Mouse (Mus musculus) duodenum, adult 2 months (tissue): ENCODE measurements around the gene Prl2b1. TPM values are rescaled to one million over a fixed set of nuclear protein-coding genes. Genes with fewer than 3 reads are reported as not detected.

Experiments
- polyA plus RNA-seq: library from polyadenylated mRNA; depleted of rRNA; stranded (reverse); fragments of >200 nt; gene quantifications from 2 replicates; pipeline ENCODE4 v1.2.3, GENCODE M21; 2012; ENCODE audit warnings: low replicate concordance; rRNA removed

Gene Prl2b1
- polyA plus RNA-seq, result not detected in 2 replicates

DNA sequence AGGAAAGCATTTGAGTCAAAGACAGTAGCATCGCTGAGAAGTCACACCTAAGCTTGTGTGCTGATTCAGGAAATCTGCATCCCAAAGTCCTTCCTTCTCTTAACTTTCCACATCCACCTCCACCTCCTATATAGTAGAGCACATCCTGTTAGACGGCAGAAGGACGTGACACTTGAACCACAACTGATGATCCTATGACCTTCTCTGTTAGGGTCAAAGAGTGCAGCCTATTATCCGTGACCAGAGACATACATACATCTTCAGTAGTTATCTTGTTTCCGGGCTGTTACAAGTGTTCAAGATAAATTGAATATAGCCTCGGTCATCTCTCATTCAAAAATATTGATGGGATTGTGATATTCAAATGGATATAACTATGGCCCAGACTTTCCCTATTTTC, at the start of gene Prl2b1:
TSS of gene Prl2b1 (minus strand) at position 101 of the 400 bp plus-strand sequence.

DNA sequence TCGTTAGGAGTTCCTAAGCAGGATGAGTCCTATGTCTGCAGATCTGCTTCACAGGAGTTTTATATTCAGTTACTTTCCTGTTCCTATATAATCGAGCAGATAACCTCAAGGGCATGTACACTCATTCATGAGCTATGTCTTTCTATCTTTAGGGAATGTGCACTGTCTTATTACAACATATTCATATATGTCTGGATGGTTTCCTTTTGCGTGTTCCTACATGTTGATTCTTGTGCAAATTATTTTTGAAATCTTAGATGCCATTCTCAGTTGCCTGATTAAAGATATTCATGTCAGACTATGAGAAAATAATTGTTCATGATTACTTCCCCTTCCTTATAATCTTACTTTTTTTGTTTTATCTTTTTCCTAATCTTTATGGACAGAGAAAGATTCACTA, 47.9 kb upstream of the Prl2b1 start, which contains the start of gene Prl8a6:
TSS of gene Prl8a6 (minus strand) at position 101 of the 400 bp plus-strand sequence.

DNA sequence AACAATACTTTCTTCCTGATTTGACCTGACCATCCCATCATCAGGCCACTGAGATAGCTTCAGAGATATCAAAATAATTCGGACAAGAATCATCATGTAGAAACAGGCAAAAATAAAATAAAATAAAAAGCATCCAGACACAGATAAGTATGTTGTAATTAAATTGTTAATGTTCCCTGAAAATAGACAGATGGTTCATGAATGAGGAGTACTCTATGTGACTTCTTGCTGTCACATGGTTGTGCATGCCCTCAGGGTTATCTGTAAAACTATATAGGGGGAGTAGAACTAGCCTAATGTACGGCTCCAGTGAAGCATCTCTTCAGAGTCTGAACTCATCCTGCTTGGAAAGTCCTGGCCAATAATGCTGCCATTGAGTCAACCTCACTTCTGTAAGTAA, 45.3 kb downstream of the Prl2b1 start, which contains the start of gene Prl8a2:
TSS of gene Prl8a2 (plus strand) at position 301 of the 400 bp plus-strand sequence.

Other genes with a start within 250 kb of the Prl2b1 start
- not detected in 2 replicates for gene Prl3d3, start 234.1 kb downstream of the Prl2b1 start, polyA plus RNA-seq
- gene Prl3c1, start 194.2 kb downstream of the Prl2b1 start, polyA plus RNA-seq, result not detected in 2 replicates
- gene Prl3b1, start 149.0 kb downstream of the Prl2b1 start, polyA plus RNA-seq, result not detected in 2 replicates
- not detected in 2 replicates for gene Prl3a1, start 131.4 kb downstream of the Prl2b1 start, polyA plus RNA-seq
- gene Prl6a1, start 78.2 kb downstream of the Prl2b1 start, polyA plus RNA-seq, result 0.13 TPM in 1 of 2 replicates, not detected in the other
- gene Prl8a2, start 45.2 kb downstream of the Prl2b1 start, polyA plus RNA-seq, result not detected in 2 replicates
- gene Prl8a6, start 47.8 kb upstream of the Prl2b1 start, polyA plus RNA-seq, result not detected in 2 replicates
- not detected in 2 replicates for gene Prl8a8, start 122.4 kb upstream of the Prl2b1 start, polyA plus RNA-seq
- not detected in 2 replicates for gene Prl8a9, start 173.8 kb upstream of the Prl2b1 start, polyA plus RNA-seq
- gene Prl8a1, start 191.3 kb upstream of the Prl2b1 start, polyA plus RNA-seq, result not detected in 2 replicates
- gene Prl7b1, start 219.7 kb upstream of the Prl2b1 start, polyA plus RNA-seq, result not detected in 2 replicates